Mouse (Mus musculus): ENCODE results near the gene Map2k1.
"Not testable (repeated sequence)": the region's sequence is repeated elsewhere in the genome, so short reads cannot be mapped to it uniquely, and the experiment has no call there.

Gene Map2k1

DNA sequence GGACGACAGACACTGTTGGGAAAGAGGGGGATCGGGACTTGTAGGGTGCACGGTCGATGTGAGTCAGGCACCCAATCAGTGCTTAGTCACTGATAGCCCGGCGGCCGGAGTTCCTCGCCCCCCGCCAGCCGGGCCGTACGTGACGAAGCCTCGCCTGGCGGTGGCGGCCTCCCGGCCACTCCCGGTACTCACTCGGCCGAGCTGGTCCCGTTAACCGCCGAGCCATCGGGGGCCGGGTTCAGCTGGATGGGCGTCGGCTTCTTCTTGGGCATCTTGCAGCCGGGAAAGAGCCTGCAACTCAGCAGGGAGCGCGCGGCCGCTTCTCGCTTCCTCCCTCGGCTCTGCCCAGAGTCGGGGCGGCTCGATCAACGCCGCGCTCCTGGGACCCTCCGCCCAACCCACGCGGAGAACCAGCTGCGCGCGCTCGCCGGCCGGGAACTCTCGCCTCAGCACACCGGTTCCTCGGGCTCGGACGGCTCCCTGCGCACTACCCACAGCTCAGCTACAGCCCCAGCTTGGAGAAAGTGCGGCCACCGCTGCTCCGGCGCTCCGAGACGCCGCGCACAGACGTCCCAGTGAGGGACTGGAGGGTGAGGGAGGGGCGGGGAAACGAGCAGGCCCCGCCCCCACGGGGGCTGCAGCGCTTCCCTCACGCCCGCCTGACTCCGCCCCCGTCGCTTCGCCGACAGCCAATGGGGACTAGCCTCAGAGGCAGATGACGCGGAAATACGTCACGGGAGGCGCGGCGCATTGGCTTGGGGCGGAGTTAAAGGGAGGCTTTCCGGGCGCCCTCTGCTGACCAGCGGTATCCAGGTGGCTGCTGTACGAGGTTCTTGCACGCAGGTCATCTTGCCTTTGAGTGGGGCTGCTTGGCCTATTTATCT lies at the start of gene Map2k1:
Gene Map2k1 (minus strand): TSS at position 611 of the 884 bp plus-strand sequence.
- DNase-seq = peak; percentile 100

DNA sequence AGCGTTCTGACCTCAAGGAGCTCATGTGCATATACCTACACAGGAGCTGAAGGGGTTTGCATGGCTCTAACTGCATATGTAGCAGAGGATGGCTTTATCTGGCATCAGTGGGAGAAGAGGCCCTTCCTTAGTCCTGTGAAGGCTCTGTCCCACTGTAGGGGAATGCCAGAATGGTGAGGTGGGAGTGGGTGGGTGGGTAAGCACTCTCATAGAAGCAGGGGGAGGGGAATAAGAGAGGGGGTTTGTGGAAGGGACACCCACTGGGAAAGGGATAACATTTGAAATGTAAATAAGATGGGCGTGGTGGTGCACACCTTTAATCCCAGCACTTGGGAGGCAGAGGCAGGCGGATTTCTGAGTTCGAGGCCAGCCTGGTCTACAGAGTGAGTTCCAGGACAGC lies 49.7 kb upstream of the Map2k1 start:
- not testable (repeated sequence) for DNase-seq

DNA sequence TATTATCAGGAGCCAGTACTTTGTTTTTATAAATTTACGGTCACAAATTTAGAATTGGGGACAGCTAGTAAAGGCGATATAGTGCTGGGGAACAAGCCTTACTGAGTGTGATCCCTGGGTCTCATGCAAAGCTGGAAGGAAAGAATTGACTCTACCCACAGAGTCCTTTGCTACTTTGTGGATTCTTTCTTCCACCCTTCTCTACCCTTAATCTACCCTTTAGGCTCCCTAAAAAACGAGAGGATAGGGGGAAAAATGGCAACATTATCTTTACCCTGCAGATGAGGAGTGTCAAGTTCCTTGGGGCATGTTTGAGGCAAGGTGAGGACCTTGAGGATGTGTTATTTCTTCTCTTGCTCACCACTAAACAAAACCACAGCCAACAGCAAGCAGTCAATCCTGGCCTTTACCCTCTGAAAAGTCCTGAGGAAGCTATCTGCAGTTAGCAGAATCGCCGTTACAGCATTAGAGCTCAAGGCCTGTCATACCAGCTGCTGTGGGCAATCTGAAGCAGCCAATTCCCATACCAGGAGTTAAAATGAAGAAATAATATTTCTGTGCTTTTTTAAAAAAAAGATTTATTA lies 29.1 kb upstream of the Map2k1 start:
- no peak for DNase-seq

DNA sequence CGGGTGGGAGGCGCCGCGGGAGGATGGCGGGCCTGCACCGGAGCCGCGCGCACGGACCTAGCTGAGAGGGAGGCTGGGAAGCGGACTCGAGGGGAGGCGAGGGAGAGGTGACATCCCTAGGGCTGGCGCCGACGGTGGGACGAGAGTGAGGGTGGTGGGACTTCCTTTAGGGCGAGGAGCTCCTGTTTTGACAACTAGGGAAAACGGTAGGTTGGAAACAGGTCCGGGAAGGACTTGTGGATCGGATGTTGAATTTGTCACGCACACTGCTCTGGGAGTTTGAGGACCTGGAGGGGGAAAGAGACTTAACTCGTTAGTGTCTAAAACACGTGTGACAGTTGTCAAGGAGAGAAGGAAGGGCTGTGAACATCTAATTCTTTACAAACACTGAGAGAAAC lies 28.3 kb upstream of the Map2k1 start:
- no peak for DNase-seq

DNA sequence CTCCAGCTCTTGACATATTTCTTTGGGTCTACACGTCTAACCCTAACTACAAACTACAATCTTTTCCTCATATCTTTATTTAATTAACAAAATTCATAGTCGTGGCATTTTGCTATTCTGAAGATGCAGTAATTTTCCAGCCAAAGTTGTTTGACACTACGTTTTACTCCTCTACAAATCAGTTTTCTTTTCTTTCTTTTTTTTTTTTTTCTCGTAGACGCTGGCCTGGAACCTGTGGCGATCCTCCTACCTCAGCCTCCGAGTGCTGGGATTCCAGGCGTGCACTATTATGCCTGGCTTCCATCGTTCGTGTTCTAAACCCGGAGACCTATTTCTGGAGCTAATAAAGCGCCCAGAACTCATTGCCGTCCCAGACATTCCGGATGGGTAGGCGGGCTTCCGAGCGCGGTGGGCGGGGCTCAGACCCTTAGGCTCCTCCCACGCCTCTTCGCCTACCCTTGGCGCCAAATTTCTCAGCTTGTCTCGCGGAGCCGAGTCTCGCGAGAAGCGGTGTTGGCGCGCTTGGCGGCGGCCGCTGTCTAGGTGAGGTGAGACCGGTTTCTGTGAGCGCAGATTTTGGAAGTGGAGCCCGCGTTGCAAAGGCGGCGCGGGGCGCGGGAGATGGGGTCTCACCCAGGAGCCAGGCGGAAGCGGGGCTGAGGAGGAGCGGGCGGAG lies 27.8 kb upstream of the Map2k1 start, which contains the start of gene Tipin:
Gene Tipin (plus strand): TSS at position 477 of the 676 bp plus-strand sequence.
- peak; percentile 93 for DNase-seq

DNA sequence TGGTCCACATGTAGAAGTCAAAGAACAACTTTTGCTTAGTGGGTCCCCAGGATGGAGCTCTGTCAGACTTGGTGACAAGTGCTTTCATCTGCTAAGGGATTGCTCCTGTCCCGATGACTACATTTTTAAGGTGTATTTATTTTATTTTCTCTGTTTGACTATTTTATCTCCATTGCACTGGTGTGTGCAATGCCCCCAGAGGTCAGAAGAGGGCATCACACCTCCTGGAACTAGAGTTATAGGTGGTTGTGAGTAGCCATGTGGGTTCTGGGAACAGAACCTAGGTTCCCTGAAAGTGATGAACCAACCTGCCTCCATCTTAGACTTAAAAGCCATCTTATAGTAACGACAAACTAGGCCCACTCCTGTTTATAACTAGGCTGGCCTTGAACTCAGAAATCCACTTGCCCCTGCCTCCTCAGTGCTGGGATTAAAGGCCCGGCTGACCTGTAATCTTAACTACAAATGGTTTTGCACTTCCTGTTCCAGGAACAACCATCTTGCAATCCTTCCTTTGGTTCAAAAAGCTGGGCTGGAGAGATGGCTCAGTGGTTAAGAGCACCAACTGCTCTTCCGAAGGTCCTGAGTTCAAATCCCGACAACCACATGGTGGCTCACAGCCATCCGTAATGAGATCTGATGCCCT lies 25.4 kb upstream of the Map2k1 start:
- no peak for DNase-seq

DNA sequence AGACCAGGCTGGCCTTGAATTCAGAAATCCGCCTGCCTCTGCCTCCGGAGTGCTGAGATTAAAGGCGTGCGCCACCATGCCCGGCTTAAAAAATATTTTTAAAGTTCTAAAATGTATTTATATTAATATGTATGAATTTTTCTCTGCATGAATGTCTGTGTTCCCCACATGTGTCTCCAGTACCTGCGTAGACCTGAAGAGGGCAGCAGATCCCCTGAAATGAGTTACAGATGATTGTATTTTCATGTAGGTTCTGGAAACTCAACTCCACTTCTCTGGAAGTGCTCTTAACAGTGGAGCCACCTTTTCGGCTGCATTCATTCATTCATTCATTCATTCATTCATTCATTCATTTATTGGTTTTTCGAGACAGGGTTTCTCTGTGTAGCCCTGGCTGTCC lies 24.3 kb upstream of the Map2k1 start:
- DNase-seq = peak; percentile 77

DNA sequence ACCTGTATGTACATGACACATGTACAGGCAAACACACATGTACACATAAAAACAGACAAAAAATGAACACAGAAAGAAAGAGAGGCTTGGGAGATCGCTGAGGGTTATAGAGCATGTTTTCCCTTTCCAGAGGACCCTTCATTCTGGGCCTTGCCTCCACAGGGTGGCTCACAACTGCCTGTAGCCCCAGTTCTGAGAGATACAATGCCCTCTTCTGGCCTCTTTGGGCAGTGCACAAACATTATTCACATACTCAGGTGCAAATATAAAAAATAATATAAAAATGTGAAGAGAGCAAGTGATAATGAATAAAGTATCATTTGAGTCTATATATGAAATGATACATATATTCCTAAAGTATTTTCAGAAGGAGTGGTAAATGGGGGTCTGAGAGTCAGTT lies 21.5 kb upstream of the Map2k1 start:
- no peak for DNase-seq

DNA sequence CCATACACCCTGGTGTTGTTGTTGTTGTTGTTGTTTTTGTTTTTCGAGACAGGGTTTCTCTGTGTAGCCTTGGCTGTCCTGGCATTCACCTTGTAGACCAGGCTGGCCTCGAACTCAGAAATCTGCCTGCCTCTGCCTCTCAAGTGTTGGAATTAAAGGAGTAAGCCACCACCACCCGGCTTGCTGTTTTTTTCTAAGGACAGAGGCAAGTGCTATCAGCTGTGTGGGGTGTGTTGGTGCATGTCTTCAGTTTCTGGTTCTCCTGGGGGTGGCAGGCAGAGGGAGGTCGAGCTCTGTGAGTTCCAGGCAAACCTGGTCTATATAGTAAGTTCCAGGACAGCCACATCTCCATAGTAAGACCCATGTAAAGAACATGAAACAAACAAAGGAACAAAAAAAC lies 20.9 kb upstream of the Map2k1 start:
- DNase-seq = no peak

DNA sequence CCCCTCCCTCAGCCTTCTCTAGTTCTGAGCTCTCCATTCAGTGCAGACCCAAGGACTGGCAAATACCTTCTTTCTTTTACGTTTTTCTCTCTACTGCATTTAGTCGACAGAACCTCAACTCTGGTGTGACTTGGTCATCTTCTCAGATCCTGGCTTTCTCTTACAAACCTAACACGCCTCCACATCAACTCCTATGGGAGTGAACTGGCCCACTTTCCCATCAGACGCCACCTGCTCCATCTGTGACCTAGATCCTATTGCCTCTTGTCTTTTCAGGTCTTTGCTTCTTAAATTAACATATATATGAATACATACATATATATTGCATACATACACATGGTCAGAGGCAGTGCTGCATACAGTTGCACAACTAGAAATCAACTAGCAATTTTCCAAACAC lies 20.3 kb upstream of the Map2k1 start:
- no peak for DNase-seq

DNA sequence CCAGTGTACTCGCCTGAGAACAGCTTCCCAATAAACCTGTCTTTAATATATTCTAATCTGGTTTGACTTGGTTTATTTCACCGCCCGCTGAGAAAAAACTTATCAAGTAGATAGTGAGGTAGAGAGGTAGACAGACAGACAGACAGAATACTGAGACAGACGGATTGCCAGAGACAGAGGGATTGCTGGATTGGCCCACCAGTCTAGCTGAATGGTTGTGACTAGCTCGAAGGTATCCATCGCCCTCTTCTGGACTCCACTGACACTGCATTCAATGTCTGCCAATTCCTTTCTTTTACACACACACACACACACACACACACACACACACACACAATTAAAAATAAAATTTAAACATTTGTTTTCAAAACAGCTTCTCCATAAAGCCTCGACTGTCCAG lies 19.2 kb upstream of the Map2k1 start:
- peak; percentile 60 for DNase-seq

DNA sequence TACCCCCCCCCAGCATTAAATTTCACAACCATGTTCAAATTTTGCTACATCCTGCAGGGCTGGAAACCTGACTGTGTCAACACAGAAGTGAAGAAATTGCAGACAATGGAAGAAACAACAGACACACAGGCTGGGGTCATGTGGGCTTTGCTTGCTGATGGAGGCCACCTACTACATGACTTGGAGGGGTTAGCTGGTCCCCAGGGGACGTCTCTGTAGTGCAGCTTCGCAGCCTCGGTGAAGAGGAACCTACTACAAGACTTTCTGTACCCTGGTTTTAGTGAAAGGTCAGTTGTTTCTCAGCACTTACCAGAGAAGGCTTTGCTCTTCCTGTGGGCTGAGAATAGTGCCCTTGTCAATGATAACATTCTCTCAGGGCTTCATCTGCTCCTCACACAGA lies 17.8 kb upstream of the Map2k1 start:
- DNase-seq = no peak

DNA sequence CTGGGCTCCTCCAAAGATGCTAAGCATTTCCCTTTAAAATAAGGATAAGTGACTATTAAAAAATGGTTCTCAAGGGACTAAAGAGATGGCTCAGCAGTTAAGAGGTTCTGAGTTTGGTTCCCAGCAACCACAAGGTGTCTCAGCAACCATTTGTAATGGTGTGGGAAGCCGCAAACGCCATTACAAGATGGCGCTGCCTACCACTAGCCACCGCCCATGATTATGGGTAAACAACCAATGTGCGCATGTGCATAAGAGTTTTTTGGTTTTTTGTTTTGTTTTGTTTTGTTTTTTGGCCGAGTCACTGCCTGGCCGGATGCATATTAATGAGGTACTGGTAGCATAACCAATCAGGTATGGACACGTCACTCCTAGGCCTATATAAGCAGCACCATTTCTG lies 15.4 kb upstream of the Map2k1 start:
- not testable (repeated sequence) for DNase-seq

DNA sequence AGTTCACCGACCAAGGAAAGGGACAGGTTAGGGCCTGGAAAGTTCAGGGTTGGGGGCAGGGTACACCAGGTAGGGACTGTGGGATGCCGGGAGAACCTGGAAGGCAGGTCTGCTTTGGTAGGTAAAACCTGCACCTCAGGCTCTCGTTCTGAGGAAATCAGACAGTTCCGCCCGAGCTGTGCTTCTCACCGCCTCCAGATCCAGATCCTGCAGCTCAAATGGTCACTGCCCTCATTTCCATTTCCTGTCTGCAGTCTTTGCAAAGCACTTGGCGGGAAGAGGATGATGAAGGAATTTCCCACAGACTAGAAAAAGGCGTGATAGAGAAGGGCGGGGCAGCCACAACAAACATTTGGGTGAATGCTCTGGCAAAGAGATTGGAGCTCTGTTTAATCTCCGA lies 14.8 kb upstream of the Map2k1 start:
- no peak for DNase-seq

DNA sequence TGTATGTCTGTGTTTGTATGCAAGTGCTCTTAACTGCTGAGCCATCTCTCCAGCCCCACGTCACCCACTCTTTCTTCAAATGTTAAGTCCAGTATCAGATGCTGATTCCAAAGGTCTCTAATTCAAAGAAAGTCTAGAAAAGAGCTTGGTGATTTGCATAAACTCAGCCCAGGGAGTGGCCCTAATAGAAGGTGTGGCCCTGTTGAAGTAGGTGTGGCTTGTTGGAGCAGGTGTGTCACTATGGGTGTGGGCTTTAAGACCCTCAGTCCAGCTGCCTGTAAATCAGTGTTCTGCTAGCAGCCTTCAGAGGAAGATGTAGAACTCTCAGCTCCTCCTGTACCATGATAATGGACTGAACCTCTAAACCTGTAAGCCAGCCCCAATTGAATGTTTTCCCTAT lies 13.8 kb upstream of the Map2k1 start:
- no peak for DNase-seq

DNA sequence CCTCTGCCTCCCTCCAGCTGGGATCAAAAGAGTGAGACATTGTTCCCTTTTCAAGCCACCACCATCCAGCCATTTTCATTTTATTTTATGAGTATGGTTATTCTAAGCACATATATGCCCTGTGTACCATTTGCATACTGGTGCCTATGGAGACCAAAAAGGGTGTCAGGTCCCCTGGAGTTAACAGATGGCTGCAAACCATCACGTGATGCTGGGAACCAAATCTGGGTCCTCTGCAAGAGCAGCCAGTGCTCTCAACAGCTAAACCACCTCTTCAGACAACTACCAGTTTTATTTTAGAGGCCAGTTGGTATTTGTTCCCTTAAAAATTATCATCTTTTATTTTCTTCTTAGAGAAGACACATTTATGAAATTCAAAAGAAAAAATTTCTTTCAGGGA lies 11.4 kb upstream of the Map2k1 start:
- no peak for DNase-seq

DNA sequence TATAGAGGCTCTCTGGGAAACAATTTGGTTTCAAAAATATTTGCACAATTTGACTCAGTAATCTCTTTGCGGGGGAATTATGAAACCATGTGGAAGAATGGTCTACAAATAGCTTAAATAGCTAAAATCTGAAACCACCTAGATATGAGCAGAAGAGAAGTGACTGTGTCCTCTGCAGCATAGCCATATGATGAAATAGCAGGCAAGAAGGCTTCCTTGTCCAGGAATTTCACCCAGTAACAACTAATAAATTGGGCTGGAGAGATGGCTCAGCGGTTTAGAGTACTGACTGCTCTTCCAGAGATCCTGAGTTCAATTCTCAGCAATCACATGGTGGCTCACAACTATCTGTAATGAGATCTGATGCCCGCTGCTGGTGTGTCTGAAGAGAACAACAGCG lies 7.6 kb upstream of the Map2k1 start:
- no peak for DNase-seq

DNA sequence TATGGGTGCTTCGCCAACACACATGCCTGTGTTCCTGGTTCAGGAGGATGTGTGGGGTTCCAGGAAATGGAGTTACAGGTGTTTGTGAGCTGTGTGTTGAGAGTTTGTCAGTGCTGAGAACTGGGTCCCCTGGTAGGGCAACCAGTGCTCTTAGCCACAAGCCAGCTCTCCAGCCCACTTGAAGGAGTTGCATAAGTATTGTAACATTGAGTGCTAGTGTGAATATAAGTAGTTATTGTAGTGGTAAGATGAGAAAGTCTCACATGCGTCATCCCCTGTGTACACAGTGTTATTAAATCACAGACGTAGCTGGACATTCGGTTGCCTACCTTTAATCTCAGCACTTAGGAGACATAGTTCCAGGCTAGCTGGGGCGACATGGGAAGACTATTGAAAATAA lies 6.5 kb upstream of the Map2k1 start:
- no peak for DNase-seq

DNA sequence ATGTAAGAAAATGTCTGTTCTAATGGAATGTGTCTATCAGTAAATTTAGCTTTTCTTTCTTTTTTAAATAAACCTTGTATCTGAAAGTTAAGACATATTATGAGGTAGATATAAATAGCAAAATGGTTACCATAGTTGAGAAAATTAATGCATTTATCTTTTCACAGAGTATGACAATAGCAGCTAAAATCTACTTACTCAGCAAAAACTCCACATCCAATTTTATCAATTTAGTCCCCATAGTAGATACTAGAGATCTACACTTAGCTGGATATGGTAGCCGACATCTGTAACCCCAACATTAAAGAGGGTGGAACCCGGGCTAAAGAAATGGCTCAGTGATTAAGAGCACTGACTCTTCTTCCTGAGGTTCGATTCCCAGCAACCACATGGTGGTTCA lies 2.8 kb upstream of the Map2k1 start:
- no peak for DNase-seq

DNA sequence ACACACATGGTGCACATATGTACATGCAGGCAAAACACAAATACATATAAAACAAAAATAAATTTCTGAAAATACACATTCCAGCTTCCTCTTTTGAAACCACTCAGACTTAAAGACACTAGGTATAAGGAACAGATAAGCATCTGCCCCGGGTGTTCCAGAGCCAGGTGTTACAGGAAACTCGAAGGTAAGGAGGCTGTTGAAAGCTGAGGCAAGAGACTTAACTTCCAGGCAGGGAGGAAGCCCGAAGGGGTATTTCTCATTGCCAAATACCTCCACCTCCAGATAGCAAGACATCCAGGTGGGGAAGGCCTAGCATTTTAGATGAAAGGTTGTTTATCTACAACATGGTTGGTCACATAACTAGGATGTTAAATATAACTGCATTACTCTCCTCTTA lies 2.0 kb upstream of the Map2k1 start:
- DNase-seq = no peak

DNA sequence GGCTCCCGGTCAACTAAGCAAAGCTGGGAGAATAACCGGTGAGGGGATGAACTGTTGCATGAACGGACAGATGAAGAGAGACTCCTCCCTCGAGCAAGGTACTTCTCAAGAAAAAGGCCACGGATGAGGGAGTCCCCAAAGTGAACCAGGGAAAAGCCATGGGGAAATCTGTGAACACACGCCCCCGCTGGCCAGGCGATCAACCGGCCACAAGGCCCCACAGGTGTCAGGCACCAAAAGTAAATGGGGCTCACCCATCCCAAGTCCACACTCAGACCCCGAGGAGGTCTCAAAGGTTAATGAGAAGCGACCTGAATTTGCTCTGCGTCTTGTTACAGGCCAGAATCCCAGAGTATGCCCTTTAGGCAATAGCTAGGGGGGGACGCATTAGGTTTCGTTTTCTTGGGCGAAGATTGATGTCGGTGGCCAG lies 825 bp downstream of the Map2k1 start:
- DNase-seq = no peak

DNA sequence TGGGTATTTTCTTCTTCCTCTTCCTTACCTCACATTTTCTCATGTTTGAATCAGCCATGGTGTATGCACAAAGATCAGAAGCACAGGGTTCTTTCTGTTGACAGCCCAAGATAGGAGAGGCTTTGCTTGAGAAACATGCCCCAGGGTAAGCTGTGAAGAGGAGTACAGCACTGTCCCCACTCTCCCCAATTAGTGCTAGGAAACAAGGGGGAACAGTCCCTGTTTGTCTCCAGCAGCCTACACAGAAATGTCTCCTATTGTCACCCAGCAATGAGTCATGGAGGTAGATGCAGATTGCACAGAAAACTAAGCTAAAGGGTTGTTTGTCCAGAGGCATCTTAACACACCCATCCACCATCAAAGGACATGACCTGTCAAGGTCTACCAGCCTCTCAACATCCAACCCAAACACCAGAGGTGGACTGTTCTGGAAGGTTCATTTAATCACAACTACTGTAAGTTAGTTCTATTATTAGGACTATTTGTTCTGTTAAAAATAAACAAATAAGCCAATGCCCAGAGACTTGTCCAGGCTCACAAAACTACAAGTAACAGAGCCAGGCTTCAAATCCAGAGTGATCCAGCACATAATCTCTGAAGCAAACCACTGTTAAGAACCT lies 3.2 kb downstream of the Map2k1 start:
- no peak for DNase-seq

DNA sequence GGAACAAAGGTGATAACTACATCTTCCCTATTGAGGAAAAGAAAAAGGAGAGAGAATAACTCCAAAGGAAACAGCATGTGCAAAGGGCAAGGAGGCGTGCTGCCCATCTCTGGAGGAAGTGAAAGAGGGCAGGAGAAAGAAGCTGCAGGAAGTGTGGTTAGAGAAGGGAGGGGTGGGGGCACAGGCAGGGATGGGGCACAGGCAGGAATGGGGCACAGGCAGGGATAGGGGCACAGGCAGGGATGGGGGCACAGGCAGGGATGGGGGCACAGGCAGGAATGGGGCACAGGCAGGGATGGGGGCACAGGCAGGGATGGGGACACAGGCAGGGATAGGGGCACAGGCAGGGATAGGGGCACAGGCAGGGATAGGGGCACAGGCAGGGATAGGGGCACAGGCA lies 4.1 kb downstream of the Map2k1 start:
- no peak for DNase-seq

Measured in right cerebral cortex, postnatal 14 days (tissue).